Mouse (Mus musculus) urinary bladder, postnatal 25 days (tissue): ENCODE data around the gene 2010111I01Rik.

Source experiments
- DNase-seq: peaks from one replicate; pipeline ENCODE4 v3.0.0; 2022; ENCODE audit warnings: low spot score

2010111I01Rik gene

GRCm38 (mm10) chr13:63245812-63246211 lies 281.1 kb downstream of the 2010111I01Rik start:
- DNase-seq: no peak

GRCm38 (mm10) chr13:63246332-63246940 lies 281.7 kb downstream of the 2010111I01Rik start:
- DNase-seq: no peak

GRCm38 (mm10) chr13:63247041-63247440 lies 282.3 kb downstream of the 2010111I01Rik start:
- no peak for DNase-seq

- DNase-seq: no peak
Observed at GRCm38 (mm10) chr13:63247631-63248030, 282.9 kb downstream of the 2010111I01Rik start.

- no peak for DNase-seq
Observed at GRCm38 (mm10) chr13:63248318-63248717, 283.6 kb downstream of the 2010111I01Rik start.

- no peak for DNase-seq
Observed at GRCm38 (mm10) chr13:63249171-63249570, 284.5 kb downstream of the 2010111I01Rik start.

GRCm38 (mm10) chr13:63249741-63250431 lies 285.2 kb downstream of the 2010111I01Rik start:
- DNase-seq: no peak

GRCm38 (mm10) chr13:63250441-63250980 lies 285.8 kb downstream of the 2010111I01Rik start:
- DNase-seq: no peak

GRCm38 (mm10) chr13:63251118-63251889 lies 286.6 kb downstream of the 2010111I01Rik start:
- no peak for DNase-seq

GRCm38 (mm10) chr13:63252295-63253010 lies 287.8 kb downstream of the 2010111I01Rik start:
- no peak for DNase-seq

- DNase-seq: no peak
Observed at GRCm38 (mm10) chr13:63253147-63253546, 288.5 kb downstream of the 2010111I01Rik start.

GRCm38 (mm10) chr13:63253886-63254636 lies 289.4 kb downstream of the 2010111I01Rik start:
- DNase-seq: no peak

GRCm38 (mm10) chr13:63255519-63256011 lies 290.9 kb downstream of the 2010111I01Rik start:
- DNase-seq: no peak

- no peak for DNase-seq
Observed at GRCm38 (mm10) chr13:63256146-63256545, 291.5 kb downstream of the 2010111I01Rik start.

- DNase-seq: no peak
Observed at GRCm38 (mm10) chr13:63256807-63257206, 292.1 kb downstream of the 2010111I01Rik start.

- DNase-seq: no peak
Observed at GRCm38 (mm10) chr13:63258167-63258582, 293.5 kb downstream of the 2010111I01Rik start.

- DNase-seq: no peak
Observed at GRCm38 (mm10) chr13:63258671-63259070, 294.0 kb downstream of the 2010111I01Rik start.

GRCm38 (mm10) chr13:63260133-63260532 lies 295.4 kb downstream of the 2010111I01Rik start:
- no peak for DNase-seq

- DNase-seq: no peak
Observed at GRCm38 (mm10) chr13:63260753-63261631, 296.3 kb downstream of the 2010111I01Rik start.

- no peak for DNase-seq
Observed at GRCm38 (mm10) chr13:63261676-63262075, 297.0 kb downstream of the 2010111I01Rik start.
